Mouse (Mus musculus): Measurements from ENCODE around the gene Fkbp8. TPM values are rescaled to one million over a fixed set of nuclear protein-coding genes. Genes with fewer than 3 reads are reported as not detected.
A peak's percentile ranks its signal among the peaks of the same experiment; 100 is the strongest.

Gene Fkbp8
- polyA plus RNA-seq, 1 experiment from 2014 or later: 224 TPM

- no peaks in the 10 kb centered on the region for H3K9me3 ChIP-seq (replicated peaks)
- 62% methylated on average over 3 of the region's 3 CpGs for WGBS (ENCODE audit: insufficient replicate concordance)
- ATAC-seq: no peak
- H3K4me1 ChIP-seq: peaks cover 67% of the 10 kb centered on the region
- H3K36me3 ChIP-seq: 0 out of 2 replicates have a peak, but pooled peaks cover 2% of the 10 kb centered on the region
- H3K27ac ChIP-seq: no peak overlapping the region; the same call in 1 of the 2 replicates
- no peak overlapping the region for H3K4me3 ChIP-seq
- no peaks in the 10 kb centered on the region for H3K27me3 ChIP-seq (replicated peaks)
- no peak overlapping the region for H3K9ac ChIP-seq
- H3K4me2 ChIP-seq: no peak overlapping the region
These were observed 37.2 kb downstream of the Fkbp8 start for GRCm38 (mm10) chr8:70564696-70565235.

- Histone ChIP-seq H3K27ac (no peak overlapping the region), H3K9ac (0 out of 2 replicates have a peak overlapping the region, but pooled peaks have one; percentile 2), H3K4me2 (no peak overlapping the region), H3K27me3 (replicated peaks) (no peaks in the 10 kb centered on the region), H3K4me3 (no peak overlapping the region), H3K4me1 (peaks cover 61% of the 10 kb centered on the region), H3K36me3 (0 out of 2 replicates have a peak, but pooled peaks cover 2% of the 10 kb centered on the region), H3K9me3 (replicated peaks) (no peaks in the 10 kb centered on the region)
- no peak for ATAC-seq
- 21% methylated on average over 3 of the region's 3 CpGs for WGBS (ENCODE audit: insufficient replicate concordance)
These were observed 38.0 kb downstream of the Fkbp8 start for GRCm38 (mm10) chr8:70565561-70565960.

GRCm38 (mm10) chr8:70570360-70570759, 42.8 kb downstream of the Fkbp8 start:
- Histone ChIP-seq H3K9ac (no peak overlapping the region), H3K27me3 (replicated peaks) (no peaks in the 10 kb centered on the region), H3K9me3 (replicated peaks) (no peaks in the 10 kb centered on the region), H3K27ac (no peak overlapping the region), H3K36me3 (peaks cover 20% of the 10 kb centered on the region), H3K4me3 (no peak overlapping the region), H3K4me2 (no peak overlapping the region), H3K4me1 (peaks cover 27% of the 10 kb centered on the region)
- no peak for ATAC-seq

GRCm38 (mm10) chr8:70570990-70571389, 43.5 kb downstream of the Fkbp8 start:
- Histone ChIP-seq H3K36me3 (peaks cover 22% of the 10 kb centered on the region), H3K4me3 (no peak overlapping the region), H3K4me2 (no peak overlapping the region), H3K9ac (no peak overlapping the region), H3K4me1 (peaks cover 23% of the 10 kb centered on the region), H3K27me3 (replicated peaks) (no peaks in the 10 kb centered on the region), H3K27ac (no peak overlapping the region), H3K9me3 (replicated peaks) (no peaks in the 10 kb centered on the region)
- WGBS (ENCODE audit: insufficient replicate concordance): 80% methylated on average over 6 of the region's 6 CpGs
- no peak for ATAC-seq

GRCm38 (mm10) chr8:70574302-70574701, 46.8 kb downstream of the Fkbp8 start:
- Histone ChIP-seq H3K36me3 (peaks cover 50% of the 10 kb centered on the region), H3K27ac (no peak overlapping the region)

GRCm38 (mm10) chr8:70574915-70575314, 47.4 kb downstream of the Fkbp8 start:
- Histone ChIP-seq H3K36me3 (peaks cover 53% of the 10 kb centered on the region), H3K27ac (no peak overlapping the region), H3K4me1 (peaks cover 17% of the 10 kb centered on the region), H3K4me3 (no peak overlapping the region), H3K27me3 (replicated peaks) (no peaks in the 10 kb centered on the region), H3K9me3 (replicated peaks) (no peaks in the 10 kb centered on the region), H3K9ac (no peak overlapping the region), H3K4me2 (no peak overlapping the region)
- peak; percentile 48; the same call in 1 of the 2 replicates for ATAC-seq
- 43% methylated on average over 4 of the region's 4 CpGs for WGBS (ENCODE audit: insufficient replicate concordance)

More at GRCm38 (mm10) chr8:70574302-70574701, 46.8 kb downstream of the Fkbp8 start:
- Histone ChIP-seq H3K4me3 (no peak overlapping the region), H3K9ac (no peak overlapping the region), H3K4me1 (peaks cover 20% of the 10 kb centered on the region), H3K27me3 (replicated peaks) (no peaks in the 10 kb centered on the region), H3K4me2 (no peak overlapping the region), H3K9me3 (replicated peaks) (no peaks in the 10 kb centered on the region)
- no peak for ATAC-seq

DNA sequence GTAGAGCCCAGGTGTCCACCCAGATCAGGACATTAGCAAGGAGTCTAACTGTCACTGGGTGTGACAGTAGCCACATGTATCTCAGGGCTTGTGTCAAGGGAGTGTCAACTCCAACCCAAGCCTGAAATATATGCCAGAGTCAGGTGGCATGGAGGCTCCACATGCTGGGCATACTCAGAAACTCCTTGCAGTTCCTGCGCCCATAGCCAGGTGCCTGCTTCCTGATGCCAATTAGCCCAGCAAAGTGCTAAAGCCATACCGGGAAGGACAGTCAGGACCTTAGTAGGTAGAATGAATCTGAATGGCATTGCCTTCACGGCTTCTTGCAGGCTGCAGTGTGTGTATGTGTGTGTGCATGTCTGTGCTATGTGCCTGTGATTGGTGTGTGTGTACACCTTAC, 49.7 kb downstream of the Fkbp8 start:
- H3K27me3 ChIP-seq (replicated peaks): no peaks in the 10 kb centered on the region
- peaks cover 16% of the 10 kb centered on the region for H3K4me1 ChIP-seq
- no peak overlapping the region for H3K9ac ChIP-seq
- H3K36me3 ChIP-seq: peaks cover 76% of the 10 kb centered on the region
- H3K4me3 ChIP-seq: no peak overlapping the region
- H3K9me3 ChIP-seq (replicated peaks): no peaks in the 10 kb centered on the region
- 87% methylated on average over 3 of the region's 3 CpGs for WGBS (ENCODE audit: insufficient replicate concordance)
- H3K4me2 ChIP-seq: no peak overlapping the region
- no peak for ATAC-seq
- H3K27ac ChIP-seq: no peak overlapping the region

DNA sequence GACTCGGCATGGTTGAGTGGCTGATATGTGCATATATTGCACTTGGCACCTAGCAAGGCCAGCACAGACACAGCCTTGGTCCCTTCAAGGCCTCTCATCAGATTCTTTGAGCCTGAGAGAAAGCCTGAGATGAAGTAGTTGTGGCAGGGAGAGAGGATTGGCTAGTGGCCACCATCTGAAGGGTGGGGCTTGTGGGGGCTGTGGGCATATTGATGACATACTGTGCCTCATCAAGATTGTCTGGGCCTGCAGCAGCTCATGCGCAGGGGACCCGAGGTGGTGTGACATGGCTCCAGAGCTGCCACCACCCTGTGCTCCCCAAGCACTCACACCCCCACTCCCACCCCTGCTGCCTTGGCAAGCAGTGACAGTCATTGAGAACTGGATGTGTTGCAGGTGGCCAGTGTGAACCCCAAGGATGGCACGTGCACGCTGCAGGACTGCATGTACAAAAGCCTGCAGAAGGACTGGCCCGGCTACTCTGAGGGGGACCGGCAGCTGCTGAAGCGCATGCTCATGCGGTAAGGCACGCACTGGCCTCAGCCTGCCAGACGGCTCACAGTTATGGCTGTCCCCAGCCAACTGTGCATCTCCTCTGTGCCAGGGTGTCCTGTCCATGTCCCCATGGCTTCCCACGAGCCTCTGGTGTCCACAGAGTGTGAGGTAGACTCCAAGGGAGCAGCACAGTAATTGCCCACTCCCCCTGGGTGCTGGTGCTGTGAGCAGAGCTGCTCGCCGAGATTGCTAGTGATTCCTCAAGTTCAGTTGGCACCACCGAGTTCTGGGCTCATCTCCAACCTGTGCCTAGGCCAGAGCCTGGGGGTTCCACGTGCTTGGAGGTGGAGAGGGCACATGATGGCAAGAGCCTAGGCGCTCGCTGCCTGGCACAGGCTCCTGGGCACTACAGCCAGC, 56.2 kb downstream of the Fkbp8 start:
- no peak overlapping the region for H3K4me3 ChIP-seq
- no peak overlapping the region for H3K27ac ChIP-seq
- ATAC-seq: no peak
- no peak overlapping the region for H3K9ac ChIP-seq
- no peaks in the 10 kb centered on the region for H3K27me3 ChIP-seq (replicated peaks)
- no peaks in the 10 kb centered on the region for H3K4me1 ChIP-seq
- H3K4me2 ChIP-seq: no peak overlapping the region
- H3K9me3 ChIP-seq (replicated peaks): no peaks in the 10 kb centered on the region
- 83% methylated on average over 18 of the region's 18 CpGs for WGBS (ENCODE audit: insufficient replicate concordance)
- peaks cover 97% of the 10 kb centered on the region for H3K36me3 ChIP-seq

GRCm38 (mm10) chr8:70584606-70585257, 57.2 kb downstream of the Fkbp8 start:
- ATAC-seq: peak; percentile 9; the same call in 1 of the 2 replicates
- Histone ChIP-seq H3K9ac (no peak overlapping the region), H3K27me3 (replicated peaks) (no peaks in the 10 kb centered on the region), H3K27ac (no peak overlapping the region), H3K4me3 (no peak overlapping the region), H3K4me2 (no peak overlapping the region), H3K9me3 (replicated peaks) (no peaks in the 10 kb centered on the region), H3K36me3 (peaks cover 100% of the 10 kb centered on the region), H3K4me1 (no peaks in the 10 kb centered on the region)
- WGBS (ENCODE audit: insufficient replicate concordance): 83% methylated on average over 9 of the region's 9 CpGs

Other genes with a start within 250 kb of the Fkbp8 start
- gene Homer3, start 244.9 kb upstream of the Fkbp8 start, polyA plus RNA-seq (2016; fragmentation: Nextera tagmentation; extraction: Ambion mirVana): 19.6 and 21.4 TPM in 2 replicates
- 37.0 and 40.0 TPM in 2 replicates for gene Ddx49, start 225.2 kb upstream of the Fkbp8 start, polyA plus RNA-seq (2016; fragmentation: Nextera tagmentation; extraction: Ambion mirVana)
- 205 and 212 TPM in 2 replicates for gene Cope, start 225.2 kb upstream of the Fkbp8 start, polyA plus RNA-seq (2016; fragmentation: Nextera tagmentation; extraction: Ambion mirVana)
- 0.45 and 0.63 TPM in 2 replicates for gene Cers1, start 211.9 kb upstream of the Fkbp8 start, polyA plus RNA-seq (2016; fragmentation: Nextera tagmentation; extraction: Ambion mirVana)
- gene Gdf1, start 197.9 kb upstream of the Fkbp8 start, polyA plus RNA-seq (2016; fragmentation: Nextera tagmentation; extraction: Ambion mirVana): 1.0 and 1.5 TPM in 2 replicates
- 30.4 and 30.5 TPM in 2 replicates for gene Upf1, start 174.4 kb upstream of the Fkbp8 start, polyA plus RNA-seq (2016; fragmentation: Nextera tagmentation; extraction: Ambion mirVana)
- 0.27 and 0.63 TPM in 2 replicates for gene Comp, start 154.2 kb upstream of the Fkbp8 start, polyA plus RNA-seq (2016; fragmentation: Nextera tagmentation; extraction: Ambion mirVana)
- gene Crtc1, start 88.1 kb upstream of the Fkbp8 start, polyA plus RNA-seq (2016; fragmentation: Nextera tagmentation; extraction: Ambion mirVana): 6.6 and 6.9 TPM in 2 replicates
- gene Klhl26, start 50.8 kb upstream of the Fkbp8 start, polyA plus RNA-seq (2016; fragmentation: Nextera tagmentation; extraction: Ambion mirVana): 9.4 and 9.5 TPM in 2 replicates
- 0.18 and 0.37 TPM in 2 replicates for gene Tmem59l, start 40.4 kb upstream of the Fkbp8 start, polyA plus RNA-seq (2016; fragmentation: Nextera tagmentation; extraction: Ambion mirVana)
- 3.9 and 4.0 TPM in 2 replicates for gene Crlf1, start 34.6 kb upstream of the Fkbp8 start, polyA plus RNA-seq (2016; fragmentation: Nextera tagmentation; extraction: Ambion mirVana)
- 85.6 and 86.6 TPM in 2 replicates for gene Rex1bd, start 21.0 kb upstream of the Fkbp8 start, polyA plus RNA-seq (2016; fragmentation: Nextera tagmentation; extraction: Ambion mirVana)
- gene Uba52, start 16.9 kb upstream of the Fkbp8 start, polyA plus RNA-seq (2016; fragmentation: Nextera tagmentation; extraction: Ambion mirVana): 841 and 876 TPM in 2 replicates
- 44.7 and 45.0 TPM in 2 replicates for gene Kxd1, start 232 bp downstream of the Fkbp8 start, polyA plus RNA-seq (2016; fragmentation: Nextera tagmentation; extraction: Ambion mirVana)
- 13.1 TPM in 2 replicates for gene Ell, start 11.7 kb downstream of the Fkbp8 start, polyA plus RNA-seq (2016; fragmentation: Nextera tagmentation; extraction: Ambion mirVana)
- gene Isyna1, start 66.6 kb downstream of the Fkbp8 start, polyA plus RNA-seq (2016; fragmentation: Nextera tagmentation; extraction: Ambion mirVana): 114 and 115 TPM in 2 replicates
- 96.4 and 98.0 TPM in 2 replicates for gene Ssbp4, start 81.1 kb downstream of the Fkbp8 start, polyA plus RNA-seq (2016; fragmentation: Nextera tagmentation; extraction: Ambion mirVana)
- gene Lrrc25, start 88.4 kb downstream of the Fkbp8 start, polyA plus RNA-seq (2016; fragmentation: Nextera tagmentation; extraction: Ambion mirVana): 4.1 and 4.6 TPM in 2 replicates
- gene Gdf15, start 104.7 kb downstream of the Fkbp8 start, polyA plus RNA-seq (2016; fragmentation: Nextera tagmentation; extraction: Ambion mirVana): 4.4 and 4.9 TPM in 2 replicates
- 19.6 and 24.2 TPM in 2 replicates for gene Pgpep1, start 132.7 kb downstream of the Fkbp8 start, polyA plus RNA-seq (2016; fragmentation: Nextera tagmentation; extraction: Ambion mirVana)
- gene Lsm4, start 145.5 kb downstream of the Fkbp8 start, polyA plus RNA-seq (2016; fragmentation: Nextera tagmentation; extraction: Ambion mirVana): 266 and 269 TPM in 2 replicates
- 59.5 and 66.8 TPM in 2 replicates for gene Jund, start 171.2 kb downstream of the Fkbp8 start, polyA plus RNA-seq (2016; fragmentation: Nextera tagmentation; extraction: Ambion mirVana)
- not detected in 2 replicates for gene Iqcn, start 175.7 kb downstream of the Fkbp8 start, polyA plus RNA-seq (2016; fragmentation: Nextera tagmentation; extraction: Ambion mirVana)
- gene Gm3336, start 190.8 kb downstream of the Fkbp8 start, polyA plus RNA-seq (2016; fragmentation: Nextera tagmentation; extraction: Ambion mirVana): not detected in 2 replicates
- gene Pde4c, start 196.0 kb downstream of the Fkbp8 start, polyA plus RNA-seq (2016; fragmentation: Nextera tagmentation; extraction: Ambion mirVana): 0.56 and 0.71 TPM in 2 replicates
- gene Rab3a, start 227.0 kb downstream of the Fkbp8 start, polyA plus RNA-seq (2016; fragmentation: Nextera tagmentation; extraction: Ambion mirVana): 3.3 and 3.9 TPM in 2 replicates
- 52.2 and 52.7 TPM in 2 replicates for gene Mpv17l2, start 233.2 kb downstream of the Fkbp8 start, polyA plus RNA-seq (2016; fragmentation: Nextera tagmentation; extraction: Ambion mirVana)
- 23.3 and 27.3 TPM in 2 replicates for gene Pik3r2, start 249.0 kb downstream of the Fkbp8 start, polyA plus RNA-seq (2016; fragmentation: Nextera tagmentation; extraction: Ambion mirVana)

Measured in liver, embryonic 12.5 days (tissue).